Mouse (Mus musculus) monocyte, adult 59 days (primary cell): ENCODE measurements around the gene Zfp420. TPM values are rescaled to one million over a fixed set of nuclear protein-coding genes. Genes with fewer than 3 reads are reported as not detected.

Source experiments
- total RNA-seq, 2 experiments: library from RNA; stranded (reverse); gene quantifications; one replicate each; pipeline ENCODE4 v1.2.4; 2023

Zfp420 gene
- 1 to 10 TPM; 3.5 to 3.7 TPM for total RNA-seq

GRCm38 (mm10) chr7:29859532-29860517 is at the start of gene Zfp420:
Zfp420 (plus strand) TSS chr7:29859979.

GRCm38 (mm10) chr7:29815910-29816429 is 43.8 kb upstream of the Zfp420 start, which contains the start of gene Zfp790:
Zfp790 (plus strand) TSS chr7:29816114.

GRCm38 (mm10) chr7:29853219-29853842 is 6.4 kb upstream of the Zfp420 start, which contains the start of gene Zfp940:
Zfp940 (minus strand) TSS chr7:29853669.

GRCm38 (mm10) chr7:29905966-29906681 is 46.3 kb downstream of the Zfp420 start, which contains the start of gene Zfp27:
Zfp27 (minus strand) TSS chr7:29906572.

GRCm38 (mm10) chr7:29908130-29908950 is 48.6 kb downstream of the Zfp420 start, which contains the start of gene Zfp383:
Zfp383 (plus strand) TSS chr7:29908223.

Other genes starting within 250 kb of the Zfp420 start
- gene Catsperg2, start 132.9 kb upstream of the Zfp420 start, total RNA-seq: not detected
- gene Zfp84, start 91.4 kb upstream of the Zfp420 start, total RNA-seq: 10 to 100 TPM; 18.5 to 18.9 TPM
- gene Zfp30, start 76.0 kb upstream of the Zfp420 start, total RNA-seq: under 1 TPM; 0.18 to 0.31 TPM
- gene Zfp790, start 43.9 kb upstream of the Zfp420 start, total RNA-seq: 10 to 100 TPM in 1 of 2 experiments, 1 to 10 TPM in 1; 9.7 to 11.2 TPM
- gene Zfp940, start 6.3 kb upstream of the Zfp420 start, total RNA-seq: 1 to 10 TPM; 1.2 to 1.9 TPM
- gene Zfp27, start 46.6 kb downstream of the Zfp420 start, total RNA-seq: 1 to 10 TPM; 2.3 to 3.7 TPM
- 1 to 10 TPM; 1.6 to 2.3 TPM for gene Zfp383, start 48.2 kb downstream of the Zfp420 start, total RNA-seq
- 1 to 10 TPM; 4.8 to 7.2 TPM for gene Zfp74, start 94.1 kb downstream of the Zfp420 start, total RNA-seq
- 10 to 100 TPM; 14.3 to 16.7 TPM for gene Zfp568, start 124.0 kb downstream of the Zfp420 start, total RNA-seq
- 1 to 10 TPM in 1 of 2 experiments, under 1 TPM in 1; 0.61 to 2.1 TPM for gene Zfp14, start 191.4 kb downstream of the Zfp420 start, total RNA-seq
- gene Zfp82, start 212.9 kb downstream of the Zfp420 start, total RNA-seq: 1 to 10 TPM in 1 of 2 experiments, under 1 TPM in 1; 0.82 to 1.2 TPM
- gene Gm26920, start 230.4 kb downstream of the Zfp420 start, total RNA-seq: not detected
- gene Zfp566, start 230.5 kb downstream of the Zfp420 start, total RNA-seq: 1 to 10 TPM; 2.5 to 3.2 TPM
- 10 to 100 TPM; 14.7 to 16.2 TPM for gene Zfp260, start 234.8 kb downstream of the Zfp420 start, total RNA-seq